Mouse (Mus musculus) liver, embryonic 14.5 days (tissue): ENCODE data around the gene Rubcn.

Experiments used
- CTCF ChIP-seq: IDR thresholded peaks from 2 replicates; pipeline ENCODE4 v1.5.1; 2016; ENCODE audit warnings: antibody characterized with exemption, low read depth, control low read depth
- EP300 ChIP-seq: IDR thresholded peaks from 2 replicates; pipeline ENCODE4 v1.6.1; 2016; ENCODE audit warnings: antibody characterized with exemption, low read depth

DNA sequence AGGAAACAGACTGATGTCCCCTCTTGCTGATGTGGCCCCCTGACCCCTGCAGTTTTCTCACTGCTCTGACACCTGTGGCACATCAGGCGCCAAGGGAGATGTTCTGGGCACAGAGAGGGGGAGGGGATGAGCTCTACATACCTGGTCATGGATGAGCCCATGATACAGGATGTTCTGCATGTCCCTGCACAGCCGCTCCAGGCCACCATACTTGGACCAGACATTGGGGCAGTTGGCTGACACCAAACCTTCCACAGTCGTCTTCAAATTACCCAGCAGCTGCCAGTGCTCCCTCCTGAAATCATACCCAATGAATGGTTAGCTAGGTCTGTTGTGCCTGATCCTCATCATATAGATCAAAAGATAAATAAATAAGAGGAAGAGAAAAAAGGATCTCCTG is 20.8 kb downstream of the Rubcn start:
- no peak for TF ChIP-seq CTCF
- TF ChIP-seq EP300, result no peak
